Mouse (Mus musculus) lung, adult 2 months (tissue): ENCODE measurements at regions not wholly inside any gene's neighbourhood (a gene's known extent, or its start where the extent isn't known, plus 50 kb on each side); places are given as distances from the start of the nearest gene placed in this dataset.

Experiments used
- CTCF ChIP-seq: fragments of 200-500 bp; IDR thresholded peaks from 2 replicates; pipeline ENCODE4 v1.5.1; 2011; ENCODE audit warnings: mild to moderate bottlenecking, low read length, control low read depth; ENCODE audit not compliant: insufficient read depth
- POLR2A ChIP-seq: fragments of 200-500 bp; IDR thresholded peaks from 2 replicates; pipeline ENCODE4 v1.6.1; 2011; ENCODE audit warnings: low read depth, mild to moderate bottlenecking, control low read depth, low read length, borderline replicate concordance; ENCODE audit errors: extremely low read depth

- no peak for TF ChIP-seq CTCF
- no peak for TF ChIP-seq POLR2A
These were observed 176.1 kb downstream of the Trim29 start for GRCm38 (mm10) chr9:43486704-43487103.
